Comparison of ENCODE assay signal across 10 mouse cellular contexts in genomic region chr1:21805064-21805463, GRCm38 (mm10).
A peak's percentile ranks its signal among the peaks of the same experiment; 100 is the strongest.
DNase-seq lines count a peak whose midpoint lies in the region; ATAC-seq lines count a peak whose summit lies in the region.
"Had no signal": no experiment of that assay in that cellular context is flagged by ENCODE, and none has a peak within 500 bp of the region (broad histone marks: within the 10 kb centered on the region; RNA-seq: fewer than 3 reads in every experiment).

No protein-coding gene starts in this region.

- no peak overlapping the region for H3K27ac ChIP-seq in neural tube, embryonic 11.5 days (ENCODE audit: low read depth, low read length)
- H3K27ac ChIP-seq in hindbrain, embryonic 16.5 days (ENCODE audit: low read depth, low read length) = no peak overlapping the region
- no peak overlapping the region for H3K27ac ChIP-seq in neural tube, embryonic 14.5 days (ENCODE audit: low read depth, low read length)
- H3K27ac ChIP-seq: liver, embryonic 12.5 days had no signal

- H3K9me3 ChIP-seq in neural tube, embryonic 11.5 days (ENCODE audit: control insufficient read depth, low read length) = no peaks in the 10 kb centered on the region
- no peaks in the 10 kb centered on the region for H3K9me3 ChIP-seq in hindbrain, embryonic 16.5 days (ENCODE audit: control insufficient read depth, low read length)
- no peaks in the 10 kb centered on the region for H3K9me3 ChIP-seq in neural tube, embryonic 14.5 days (ENCODE audit: control insufficient read depth, low read length)
- H3K9me3 ChIP-seq: liver, embryonic 12.5 days had no signal

- no peaks in the 10 kb centered on the region for H3K4me1 ChIP-seq in neural tube, embryonic 11.5 days (ENCODE audit: control insufficient read depth, insufficient read depth, low read length)
- no peaks in the 10 kb centered on the region for H3K4me1 ChIP-seq in hindbrain, embryonic 16.5 days (ENCODE audit: control insufficient read depth, insufficient read depth, low read depth, low read length)
- H3K4me1 ChIP-seq in neural tube, embryonic 14.5 days (ENCODE audit: control insufficient read depth, insufficient read depth, low read length) = no peaks in the 10 kb centered on the region
- H3K4me1 ChIP-seq: liver, embryonic 12.5 days had no signal

- no peak overlapping the region for H3K9ac ChIP-seq in neural tube, embryonic 11.5 days (ENCODE audit: low read length)
- H3K9ac ChIP-seq in hindbrain, embryonic 16.5 days (ENCODE audit: low read depth, low read length) = no peak overlapping the region
- no peak overlapping the region for H3K9ac ChIP-seq in neural tube, embryonic 14.5 days (replicated peaks; ENCODE audit: low read depth, low read length)
- H3K9ac ChIP-seq: liver, embryonic 12.5 days had no signal

- no peak overlapping the region for H3K4me2 ChIP-seq in neural tube, embryonic 11.5 days (ENCODE audit: low read depth)
- no peak overlapping the region for H3K4me2 ChIP-seq in hindbrain, embryonic 16.5 days (ENCODE audit: low read length)
- H3K4me2 ChIP-seq in neural tube, embryonic 14.5 days (ENCODE audit: low read depth, low read length) = no peak overlapping the region
- H3K4me2 ChIP-seq: liver, embryonic 12.5 days had no signal

- peak; percentile 19 for DNase-seq in embryo, embryonic 10.5 days (ENCODE audit: low spot score)
- no peak for DNase-seq in embryo, embryonic 9.5 days (ENCODE audit: extremely low spot score)
- DNase-seq in neural tube, embryonic 11.5 days (ENCODE audit: low spot score) = peak; percentile 23
- DNase-seq in neural tube, embryonic 10.5 days (ENCODE audit: extremely low spot score, low spot score) = no peak
- no peak for DNase-seq in thymus, postnatal 25 days
- no peak for DNase-seq in cerebellum, adult 8-10 months
- DNase-seq: kidney, postnatal 14 days had no signal

- H3K4me3 ChIP-seq in neural tube, embryonic 11.5 days (ENCODE audit: low read depth, low read length) = no peak overlapping the region
- no peak overlapping the region for H3K4me3 ChIP-seq in hindbrain, embryonic 16.5 days (ENCODE audit: low read length)
- H3K4me3 ChIP-seq in neural tube, embryonic 14.5 days (ENCODE audit: low read depth, low read length) = no peak overlapping the region
- H3K4me3 ChIP-seq: liver, embryonic 12.5 days had no signal

- H3K36me3 ChIP-seq in neural tube, embryonic 11.5 days (ENCODE audit: control insufficient read depth, insufficient read depth, low read length) = no peaks in the 10 kb centered on the region
- no peaks in the 10 kb centered on the region for H3K36me3 ChIP-seq in hindbrain, embryonic 16.5 days (ENCODE audit: control insufficient read depth, insufficient read depth, low read length)
- H3K36me3 ChIP-seq in neural tube, embryonic 14.5 days (ENCODE audit: control insufficient read depth, insufficient read depth, low read length) = no peaks in the 10 kb centered on the region
- H3K36me3 ChIP-seq: liver, embryonic 12.5 days had no signal

- no peaks in the 10 kb centered on the region for H3K27me3 ChIP-seq in neural tube, embryonic 11.5 days (ENCODE audit: control insufficient read depth, insufficient read depth, low read length)
- H3K27me3 ChIP-seq in hindbrain, embryonic 16.5 days (replicated peaks; ENCODE audit: control insufficient read depth, insufficient read depth, low read length) = no peaks in the 10 kb centered on the region
- H3K27me3 ChIP-seq in neural tube, embryonic 14.5 days (ENCODE audit: control insufficient read depth, insufficient read depth, low read length) = no peaks in the 10 kb centered on the region
- H3K27me3 ChIP-seq: liver, embryonic 12.5 days had no signal

- WGBS in neural tube, embryonic 11.5 days = 89% methylated on average over 2 of the region's 2 CpGs
- WGBS in hindbrain, embryonic 16.5 days = 57% methylated on average over 2 of the region's 2 CpGs
- WGBS in neural tube, embryonic 14.5 days = 75% methylated on average over 2 of the region's 2 CpGs

- ATAC-seq in neural tube, embryonic 11.5 days (ENCODE audit: insufficient read depth, low FRiP score, low TSS enrichment) = no peak
- ATAC-seq in hindbrain, embryonic 16.5 days = peak; percentile 89
- peak; percentile 44; the same call in 1 of the 2 replicates for ATAC-seq in neural tube, embryonic 14.5 days (ENCODE audit: low read depth)
- ATAC-seq: liver, embryonic 12.5 days had no signal

Comparison
In these comparisons a context has a peak if more than half of its experiments do, and no peak if none do; other contexts are left out.
1. DNase-seq: peak in embryo, embryonic 10.5 days (single experiment) and neural tube, embryonic 11.5 days (single experiment); none in embryo, embryonic 9.5 days (single experiment), neural tube, embryonic 10.5 days (single experiment), thymus, postnatal 25 days (single experiment) and cerebellum, adult 8-10 months (single experiment).